Mouse (Mus musculus) skeletal muscle tissue, postnatal 0 days (tissue): ENCODE results near the gene Sh3pxd2b. TPM values are rescaled to one million over a fixed set of nuclear protein-coding genes. Genes with fewer than 3 reads are reported as not detected.

Source experiments
- polyA plus RNA-seq: library from polyadenylated mRNA; unstranded; fragments of >200 nt; fragmentation: Nextera tagmentation; extraction: Ambion mirVana; gene quantifications from 2 replicates; pipeline ENCODE4 v1.2.1, GENCODE M21; 2015

Gene Sh3pxd2b
- polyA plus RNA-seq, result 7.7 and 8.4 TPM in 2 replicates

DNA sequence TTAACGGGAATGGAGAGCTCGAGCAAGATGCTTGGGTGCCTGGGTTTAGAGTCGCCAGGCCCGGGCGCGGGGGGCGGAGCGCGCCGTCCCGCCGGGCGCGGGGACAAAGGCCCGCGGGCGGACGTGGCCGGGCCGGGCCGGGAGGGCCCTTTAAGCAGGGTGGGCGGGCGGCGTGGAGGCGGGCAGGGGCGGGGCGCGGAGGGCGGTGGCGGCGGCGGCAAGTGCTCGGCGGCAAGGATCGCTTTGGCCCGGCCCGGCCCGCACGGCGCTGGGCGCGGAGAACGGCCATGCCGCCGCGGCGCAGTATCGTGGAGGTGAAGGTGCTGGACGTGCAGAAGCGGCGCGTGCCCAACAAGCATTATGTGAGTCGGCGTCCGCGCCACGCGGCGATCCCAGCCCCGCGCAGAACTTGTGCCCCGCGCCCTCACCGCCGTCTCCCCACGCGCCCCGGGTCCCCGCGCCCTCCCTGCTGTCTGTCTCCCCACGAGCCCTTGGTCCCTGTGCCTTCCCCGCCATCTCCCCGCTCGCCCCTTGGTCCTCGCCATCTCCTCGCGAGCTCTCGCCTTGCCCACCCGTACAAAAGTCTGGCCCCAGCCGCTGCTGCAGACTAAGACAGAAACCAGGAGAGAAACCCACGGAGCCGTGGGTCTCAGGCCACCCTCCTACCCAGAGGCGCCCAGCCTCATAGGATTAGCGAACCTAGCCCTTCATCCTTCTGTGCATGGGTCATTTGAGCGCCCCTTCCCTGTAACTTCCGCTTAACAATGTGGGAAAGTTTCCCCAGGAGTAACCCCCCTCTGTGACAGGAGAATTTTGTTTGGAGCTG is at the start of gene Sh3pxd2b:
Gene Sh3pxd2b, plus strand, starts transcription at position 214 of the 826 bp plus-strand sequence.

DNA sequence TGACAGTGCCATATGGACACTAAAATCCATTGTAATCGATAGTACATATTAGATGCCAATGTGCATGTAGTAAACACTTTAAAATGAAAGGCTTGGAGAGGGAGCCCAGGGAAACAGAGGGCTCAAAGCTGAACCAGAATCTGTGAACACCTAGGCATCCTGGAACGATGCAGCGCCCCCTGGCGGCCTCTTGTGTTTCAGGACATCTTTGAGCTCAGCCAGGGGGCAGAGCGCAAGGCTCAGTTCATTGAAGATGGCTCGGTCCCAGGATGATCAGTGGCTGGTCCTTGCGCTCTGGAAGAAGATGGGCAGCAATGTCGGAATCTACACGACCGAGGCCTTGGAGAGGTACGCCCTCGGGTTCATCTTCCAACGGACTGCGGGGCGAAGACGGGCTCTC is 47.8 kb upstream of the Sh3pxd2b start, which contains the start of gene Hbq1a:
Gene Hbq1a, plus strand, starts transcription at position 205 of the 400 bp plus-strand sequence.

GRCm38 (mm10) chr11:32454800-32455506 is 107.3 kb downstream of the Sh3pxd2b start, which contains the start of gene Ubtd2:
Gene Ubtd2 (plus strand): TSS chr11:32455370.

Other genes starting within 250 kb of the Sh3pxd2b start
- 0.06 TPM in 1 of 2 replicates, not detected in the other for gene Il9r, start 147.5 kb upstream of the Sh3pxd2b start, polyA plus RNA-seq
- 13.7 and 19.0 TPM in 2 replicates for gene Snrnp25, start 142.4 kb upstream of the Sh3pxd2b start, polyA plus RNA-seq
- 43.7 and 46.3 TPM in 2 replicates for gene Rhbdf1, start 125.5 kb upstream of the Sh3pxd2b start, polyA plus RNA-seq
- gene Mpg, start 121.3 kb upstream of the Sh3pxd2b start, polyA plus RNA-seq, result 17.7 and 20.4 TPM in 2 replicates
- 19.0 and 21.6 TPM in 2 replicates for gene Nprl3, start 80.1 kb upstream of the Sh3pxd2b start, polyA plus RNA-seq
- gene Hba-x, start 71.4 kb upstream of the Sh3pxd2b start, polyA plus RNA-seq, result 0.19 TPM in 1 of 2 replicates, not detected in the other
- gene Hba-a1, start 64.3 kb upstream of the Sh3pxd2b start, polyA plus RNA-seq, result 1,152 and 1,351 TPM in 2 replicates
- 0.77 TPM in 1 of 2 replicates, not detected in the other for gene Hbq1b, start 60.9 kb upstream of the Sh3pxd2b start, polyA plus RNA-seq
- gene Hba-a2, start 51.3 kb upstream of the Sh3pxd2b start, polyA plus RNA-seq, result 2,779 and 3,226 TPM in 2 replicates
- not detected in 2 replicates for gene Hbq1a, start 47.8 kb upstream of the Sh3pxd2b start, polyA plus RNA-seq
- 35.0 and 36.2 TPM in 2 replicates for gene Ubtd2, start 107.5 kb downstream of the Sh3pxd2b start, polyA plus RNA-seq
- 0.23 TPM in 1 of 2 replicates, not detected in the other for gene Efcab9, start 184.3 kb downstream of the Sh3pxd2b start, polyA plus RNA-seq
- 1.1 and 1.6 TPM in 2 replicates for gene Stk10, start 185.5 kb downstream of the Sh3pxd2b start, polyA plus RNA-seq